Comparison of ENCODE assay signal across 24 mouse cellular contexts in the genomic region with DNA sequence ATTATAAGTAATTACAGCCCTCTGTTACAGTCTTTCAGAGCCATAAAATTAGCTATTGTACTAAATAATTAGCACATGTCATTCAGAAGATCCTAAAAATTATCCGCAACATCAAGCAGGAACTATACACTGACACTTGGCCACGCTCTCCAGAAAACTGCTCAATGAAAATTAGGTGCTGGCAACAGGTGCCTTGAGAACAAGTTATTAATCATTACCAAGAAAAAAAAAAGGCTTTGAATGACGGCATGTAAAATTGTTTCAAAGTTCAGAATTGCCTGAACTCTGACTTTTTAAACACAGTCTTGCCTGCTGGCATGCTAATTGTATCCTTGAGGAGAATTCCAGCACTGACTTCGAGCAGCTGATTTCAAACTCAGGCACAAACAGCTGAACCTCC.
DNase-seq lines count a peak whose midpoint lies in the region; ATAC-seq and TF ChIP-seq lines count a peak whose summit lies in the region.
"Had no signal": no experiment of that assay in that cellular context is flagged by ENCODE, and none has a peak within 500 bp of the region (broad histone marks: within the 10 kb centered on the region; RNA-seq: fewer than 3 reads in every experiment).

No protein-coding gene starts in this region.

- no peaks in the 10 kb centered on the region for H3K36me3 ChIP-seq in forebrain, embryonic 16.5 days (ENCODE audit: control insufficient read depth, insufficient read depth)
- H3K36me3 ChIP-seq in forebrain, embryonic 11.5 days (ENCODE audit: control insufficient read depth, insufficient read depth, low read length) = no peaks in the 10 kb centered on the region
- H3K36me3 ChIP-seq in kidney, adult 2 months (ENCODE audit: control insufficient read depth, insufficient read depth, low read length) = no peaks in the 10 kb centered on the region
- H3K36me3 ChIP-seq in kidney, embryonic 15.5 days = no peaks in the 10 kb centered on the region
- H3K36me3 ChIP-seq: embryonic facial prominence, embryonic 10.5 days; forebrain, embryonic 10.5 days; heart, embryonic 15.5 days; hindbrain, embryonic 13.5 days had no signal

- H3K9ac ChIP-seq in forebrain, embryonic 16.5 days (replicated peaks; ENCODE audit: low read depth, low read length) = no peak overlapping the region
- no peak overlapping the region for H3K9ac ChIP-seq in forebrain, embryonic 11.5 days (ENCODE audit: low read length)
- H3K9ac ChIP-seq in kidney, embryonic 15.5 days = no peak overlapping the region
- H3K9ac ChIP-seq: heart, embryonic 15.5 days; hindbrain, embryonic 13.5 days had no signal

- H3K4me1 ChIP-seq in forebrain, embryonic 16.5 days (replicated peaks; ENCODE audit: control insufficient read depth, insufficient read depth, low read length) = peaks cover 21% of the 10 kb centered on the region
- H3K4me1 ChIP-seq in forebrain, embryonic 11.5 days (replicated peaks; ENCODE audit: control insufficient read depth, insufficient read depth, low read length) = no peaks in the 10 kb centered on the region
- no peaks in the 10 kb centered on the region for H3K4me1 ChIP-seq in kidney, adult 2 months (ENCODE audit: control insufficient read depth, insufficient read depth, low read length)
- H3K4me1 ChIP-seq in kidney, embryonic 15.5 days = no peaks in the 10 kb centered on the region
- H3K4me1 ChIP-seq: embryonic facial prominence, embryonic 10.5 days; heart, embryonic 15.5 days; hindbrain, embryonic 13.5 days had no signal

- no peaks in the 10 kb centered on the region for H3K27me3 ChIP-seq in forebrain, embryonic 16.5 days (replicated peaks; ENCODE audit: control insufficient read depth, insufficient read depth, low read length)
- no peaks in the 10 kb centered on the region for H3K27me3 ChIP-seq in forebrain, embryonic 11.5 days (ENCODE audit: control insufficient read depth, insufficient read depth, low read length)
- no peaks in the 10 kb centered on the region for H3K27me3 ChIP-seq in kidney, adult 2 months (replicated peaks; ENCODE audit: control insufficient read depth, insufficient read depth, low read length)
- no peaks in the 10 kb centered on the region for H3K27me3 ChIP-seq in kidney, embryonic 15.5 days
- H3K27me3 ChIP-seq: heart, embryonic 15.5 days had no signal

- H3K27ac ChIP-seq in forebrain, embryonic 16.5 days (ENCODE audit: low read length) = no peak overlapping the region
- H3K27ac ChIP-seq in forebrain, embryonic 11.5 days (ENCODE audit: low read depth, low read length) = no peak overlapping the region
- H3K27ac ChIP-seq in kidney, adult 2 months (ENCODE audit: insufficient read depth, low read depth, low read length) = no peak overlapping the region
- no peak overlapping the region for H3K27ac ChIP-seq in kidney, embryonic 15.5 days
- H3K27ac ChIP-seq: embryonic facial prominence, embryonic 10.5 days; forebrain, embryonic 10.5 days; heart, embryonic 15.5 days; hindbrain, embryonic 13.5 days; hindbrain, postnatal 0 days had no signal

- H3K4me3 ChIP-seq in forebrain, embryonic 16.5 days (replicated peaks; ENCODE audit: low read length) = no peak overlapping the region
- no peak overlapping the region for H3K4me3 ChIP-seq in forebrain, embryonic 11.5 days (ENCODE audit: low read depth, low read length)
- no peak overlapping the region for H3K4me3 ChIP-seq in kidney, adult 2 months (ENCODE audit: insufficient read depth, low read depth, low read length)
- H3K4me3 ChIP-seq in kidney, embryonic 15.5 days (replicated peaks) = no peak overlapping the region
- H3K4me3 ChIP-seq: embryonic facial prominence, embryonic 10.5 days; erythroblast, embryonic 14.5 days; forebrain, embryonic 10.5 days; heart, embryonic 15.5 days; hindbrain, embryonic 13.5 days had no signal

- no peak overlapping the region for H3K4me2 ChIP-seq in forebrain, embryonic 16.5 days (ENCODE audit: low read length)
- no peak overlapping the region for H3K4me2 ChIP-seq in forebrain, embryonic 11.5 days (ENCODE audit: low read depth, low read length, severe bottlenecking)
- H3K4me2 ChIP-seq in kidney, embryonic 15.5 days = no peak overlapping the region
- H3K4me2 ChIP-seq: heart, embryonic 11.5 days; heart, embryonic 15.5 days; hindbrain, embryonic 13.5 days had no signal

- no peak for DNase-seq in forebrain, embryonic 11.5 days (ENCODE audit: low spot score)
- DNase-seq in kidney, adult 2 months = peak; percentile 76
- DNase-seq in kidney, postnatal 36 days = peak; percentile 24 to 36
- no peak for DNase-seq in kidney, postnatal 10 days
- DNase-seq in retina, embryonic 14.5 days (ENCODE audit: low spot score) = peak; percentile 17
- no peak for DNase-seq in lung, postnatal 10 days
- DNase-seq: adrenal gland, adult 2 months; adrenal gland, postnatal 25 days; cerebellum, adult 2 months; cerebellum, postnatal 10 days; gastrocnemius, postnatal 10 days; heart, adult 18-20 months; heart, postnatal 14 days had no signal

- no peak for TF ChIP-seq POLR2A in kidney, adult 2 months (IDR thresholded peaks at IDR 0.05; ENCODE audit: low read depth, low read length)

- no peak for TF ChIP-seq CTCF in kidney, adult 2 months (conservative IDR thresholded peaks at IDR 0.05; ENCODE audit: insufficient read depth, insufficient read length, low read depth, low read length)

- ATAC-seq in forebrain, embryonic 16.5 days = peak; percentile 64; the same call in 1 of the 2 replicates
- no peak for ATAC-seq in forebrain, embryonic 11.5 days (replicated peaks; ENCODE audit: low FRiP score)
- ATAC-seq in kidney, embryonic 15.5 days (replicated peaks; ENCODE audit: low FRiP score) = no peak
- ATAC-seq: activated CD4-positive, CD25-positive, alpha-beta regulatory T cell, adult 4 months; hindbrain, postnatal 0 days; Patski had no signal

- H3K9me3 ChIP-seq in forebrain, embryonic 16.5 days (ENCODE audit: control insufficient read depth, low read length) = no peaks in the 10 kb centered on the region; the same call in 1 of the 2 replicates
- H3K9me3 ChIP-seq in forebrain, embryonic 11.5 days (ENCODE audit: control insufficient read depth, low read length) = no peaks in the 10 kb centered on the region; the same call in 1 of the 2 replicates
- H3K9me3 ChIP-seq in kidney, embryonic 15.5 days (replicated peaks) = no peaks in the 10 kb centered on the region
- H3K9me3 ChIP-seq: forebrain, embryonic 10.5 days; heart, embryonic 15.5 days; hindbrain, embryonic 13.5 days had no signal

- WGBS in forebrain, embryonic 16.5 days = 9% methylated on average over 4 of the region's 4 CpGs
- 40% methylated on average over 4 of the region's 4 CpGs for WGBS in forebrain, embryonic 11.5 days
- WGBS in kidney, adult 2 months = 28% methylated on average over 4 of the region's 4 CpGs
- 53% methylated on average over 4 of the region's 4 CpGs for WGBS in kidney, embryonic 15.5 days

Comparison
In these comparisons a context has a peak if more than half of its experiments do, and no peak if none do; other contexts are left out.
1. DNase-seq: peak in kidney, adult 2 months (single experiment), kidney, postnatal 36 days (2 of 2) and retina, embryonic 14.5 days (single experiment); none in forebrain, embryonic 11.5 days (single experiment), kidney, postnatal 10 days (single experiment) and lung, postnatal 10 days (single experiment).